Mouse (Mus musculus) mesoderm, embryonic 11.5 days (tissue): Measurements from ENCODE around the gene Snx33.
A peak's percentile ranks its signal among the peaks of the same experiment; 100 is the strongest.

ENCODE experiments used
- DNase-seq: peaks from one replicate; pipeline ENCODE4 v3.0.0-alpha.2; 2012; ENCODE audit warnings: low read depth, low spot score

Snx33 gene

GRCm38 (mm10) chr9:56890522-56891250 lies 37.5 kb downstream of the Snx33 start:
- DNase-seq: no peak

GRCm38 (mm10) chr9:56889817-56890216 lies 38.4 kb downstream of the Snx33 start:
- peak; percentile 92 for DNase-seq

- DNase-seq: no peak
Observed at GRCm38 (mm10) chr9:56887581-56887980, 40.6 kb downstream of the Snx33 start.

- DNase-seq: no peak
Observed at GRCm38 (mm10) chr9:56886601-56887000, 41.6 kb downstream of the Snx33 start.

GRCm38 (mm10) chr9:56886113-56886512 lies 42.1 kb downstream of the Snx33 start:
- no peak for DNase-seq

- DNase-seq: no peak
Observed at GRCm38 (mm10) chr9:56884328-56884727, 43.8 kb downstream of the Snx33 start.

GRCm38 (mm10) chr9:56883470-56883869 lies 44.7 kb downstream of the Snx33 start:
- no peak for DNase-seq

- no peak for DNase-seq
Observed at GRCm38 (mm10) chr9:56882818-56883217, 45.4 kb downstream of the Snx33 start.

GRCm38 (mm10) chr9:56882283-56882682 lies 45.9 kb downstream of the Snx33 start:
- DNase-seq: no peak

GRCm38 (mm10) chr9:56881539-56882082 lies 46.6 kb downstream of the Snx33 start:
- DNase-seq: no peak

- no peak for DNase-seq
Observed at GRCm38 (mm10) chr9:56880790-56881189, 47.4 kb downstream of the Snx33 start.

GRCm38 (mm10) chr9:56877284-56877683 lies 50.9 kb downstream of the Snx33 start:
- DNase-seq: no peak

- no peak for DNase-seq
Observed at GRCm38 (mm10) chr9:56876784-56877183, 51.4 kb downstream of the Snx33 start.

- no peak for DNase-seq
Observed at GRCm38 (mm10) chr9:56873097-56873496, 55.1 kb downstream of the Snx33 start.

GRCm38 (mm10) chr9:56872105-56872903 lies 55.9 kb downstream of the Snx33 start:
- DNase-seq: no peak

- no peak for DNase-seq
Observed at GRCm38 (mm10) chr9:56871191-56871590, 57.0 kb downstream of the Snx33 start.

- DNase-seq: no peak
Observed at GRCm38 (mm10) chr9:56870778-56871177, 57.4 kb downstream of the Snx33 start.

GRCm38 (mm10) chr9:56869552-56869951 lies 58.6 kb downstream of the Snx33 start:
- DNase-seq: no peak

GRCm38 (mm10) chr9:56868292-56868691 lies 59.9 kb downstream of the Snx33 start:
- no peak for DNase-seq
